Mouse (Mus musculus) intestine, embryonic 14.5 days (tissue): ENCODE results near the gene Dlg4. TPM values are rescaled to one million over a fixed set of nuclear protein-coding genes. Genes with fewer than 3 reads are reported as not detected.

Experiments used
- ATAC-seq: fragments of 200-750 bp; cut with Nextera tagmentation; replicated peaks from 2 replicates; pipeline ENCODE4 v1.8.0; 2017; ENCODE audit warnings: low read depth, moderate number of reproducible peaks, moderate TSS enrichment, moderate library complexity; ENCODE audit not compliant: low FRiP score, low TSS enrichment
- DNase-seq: peaks from one replicate; pipeline ENCODE4 v3.0.0-alpha.2; 2018; ENCODE audit warnings: low spot score
- H3K27ac ChIP-seq: fragments of 300-500 bp; sonication (generic); 2 replicates; pipeline ENCODE4 v1.5.1; 2014; ENCODE audit warnings: low read depth, mild to moderate bottlenecking, control low read depth
- H3K27me3 ChIP-seq: fragments of 300-500 bp; sonication (generic); replicated peaks from 2 replicates; pipeline ENCODE4 v1.6.1; 2014; ENCODE audit warnings: low read length, control low read depth; ENCODE audit not compliant: control insufficient read depth, insufficient read depth
- H3K36me3 ChIP-seq: fragments of 300-500 bp; sonication (generic); 2 replicates; pipeline ENCODE4 v1.6.1; 2014; ENCODE audit warnings: low read length, control low read depth; ENCODE audit not compliant: control insufficient read depth, insufficient read depth
- H3K4me1 ChIP-seq: fragments of 300-500 bp; sonication (generic); replicated peaks from 2 replicates; pipeline ENCODE4 v1.6.1; 2014; ENCODE audit warnings: low read length, control low read depth, mixed read lengths; ENCODE audit not compliant: control insufficient read depth, insufficient read depth
- H3K4me2 ChIP-seq: fragments of 300-500 bp; sonication (generic); 2 replicates; pipeline ENCODE4 v1.6.1; 2014; ENCODE audit warnings: low read length
- H3K4me3 ChIP-seq: fragments of 300-500 bp; sonication (generic); 2 replicates; pipeline ENCODE4 v1.5.1; 2014; ENCODE audit warnings: low read depth, low read length, control low read depth, mixed read lengths
- H3K9ac ChIP-seq: fragments of 300-500 bp; sonication (generic); 2 replicates; pipeline ENCODE4 v1.6.1; 2014; ENCODE audit warnings: mild to moderate bottlenecking, low read length
- H3K9me3 ChIP-seq: fragments of 300-500 bp; sonication (generic); 2 replicates; pipeline ENCODE4 v1.6.1; 2016; ENCODE audit warnings: low read length, control low read depth; ENCODE audit not compliant: control insufficient read depth
- WGBS: fragments of 180-500 bp; shearing (Covaris S2); extraction: QIAGEN DNeasy Blood & Tissue Kit; methylation state at CpG from one replicate; pipeline ENCODE4 v1.1.7; 2014; 5-methylcytosine and 5-hydroxymethylcytosine counted together
- polyA plus RNA-seq: library from polyadenylated mRNA; unstranded; fragments of >200 nt; fragmentation: Nextera tagmentation; extraction: Ambion mirVana; gene quantifications from 2 replicates; pipeline ENCODE4 v1.2.1, GENCODE M21; 2014

The Dlg4 gene
- polyA plus RNA-seq, 1 experiment from 2014 or later, result 7.7 TPM

- Histone ChIP-seq H3K4me3 (peak overlapping the region; percentile 61), H3K36me3 (no peaks in the 10 kb centered on the region), H3K4me2 (peak overlapping the region; percentile 56), H3K4me1 (peaks cover 57% of the 10 kb centered on the region), H3K27me3 (no peaks in the 10 kb centered on the region), H3K27ac (peak overlapping the region; percentile 71; the same call in 1 of the 2 replicates), H3K9ac (peak overlapping the region; percentile 69; the same call in 1 of the 2 replicates), H3K9me3 (no peaks in the 10 kb centered on the region)
- DNase-seq (no peak), ATAC-seq (no peak)
- WGBS, result 22% methylated on average over 2 of the region's 2 CpGs
Measured at GRCm38 (mm10) chr11:70019495-70020021, 2.8 kb downstream of the Dlg4 start.

DNA sequence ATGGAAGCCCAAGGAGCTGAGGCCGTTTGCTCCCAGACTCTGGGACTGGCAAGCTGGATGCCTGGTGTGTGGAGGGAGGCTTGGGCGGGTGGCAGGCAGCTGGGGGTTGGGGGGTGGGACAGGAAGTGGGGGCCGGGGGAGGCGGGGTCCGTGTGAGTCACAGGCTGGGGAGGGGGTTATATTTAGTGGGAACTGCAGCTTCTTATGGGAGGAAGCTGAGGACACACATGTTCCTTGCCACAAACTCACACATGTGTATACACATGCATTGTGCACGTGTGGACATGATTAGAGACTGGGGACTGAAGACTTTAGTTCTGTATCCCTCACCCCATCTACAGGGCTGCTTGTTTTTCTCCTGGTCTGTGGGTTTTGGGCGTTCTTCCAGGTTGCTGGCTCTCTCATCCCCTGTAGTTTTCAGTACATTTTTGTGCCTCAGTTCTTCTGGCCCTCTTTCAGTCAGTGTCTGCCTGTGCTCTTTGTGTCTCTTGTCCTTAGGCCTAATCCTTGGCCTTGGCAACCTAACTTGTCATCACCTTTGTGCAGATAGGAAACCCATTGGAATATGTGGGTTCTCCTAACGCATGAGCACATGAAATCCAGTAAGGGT, 3.4 kb downstream of the Dlg4 start:
- WGBS, result 9% methylated on average over 8 of the region's 8 CpGs
- DNase-seq (no peak), ATAC-seq (no peak)
- Histone ChIP-seq H3K4me2 (peak overlapping the region; percentile 56), H3K9ac (no peak overlapping the region), H3K4me3 (peak overlapping the region; percentile 61), H3K4me1 (peaks cover 58% of the 10 kb centered on the region), H3K27me3 (no peaks in the 10 kb centered on the region), H3K36me3 (no peaks in the 10 kb centered on the region), H3K27ac (peak overlapping the region; percentile 71), H3K9me3 (no peaks in the 10 kb centered on the region)

DNA sequence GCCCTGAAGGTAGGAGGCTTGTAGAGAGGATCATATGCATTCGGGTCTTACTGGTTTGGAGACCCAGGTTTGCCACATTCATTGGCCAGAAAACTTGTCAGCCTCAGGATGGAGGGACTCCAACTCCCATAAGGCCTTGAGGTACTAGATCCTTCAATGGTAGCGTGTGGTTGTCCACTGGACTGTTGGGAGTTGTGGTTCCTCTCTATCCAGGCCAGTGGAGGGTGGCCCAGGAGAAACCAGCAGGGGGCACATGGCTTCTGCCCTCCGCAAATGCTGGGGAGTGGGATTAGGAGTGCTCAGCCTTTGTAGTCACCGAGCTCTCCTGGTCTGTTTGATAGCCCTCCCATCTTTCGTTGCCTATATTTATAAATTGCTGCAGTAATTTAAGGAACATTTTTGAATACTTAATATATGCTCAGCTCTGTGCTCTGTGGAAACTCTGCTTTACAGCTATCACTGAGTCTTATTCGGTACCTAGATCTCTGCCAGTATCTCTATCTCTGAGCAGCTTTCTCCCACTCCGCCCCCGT, 4.1 kb downstream of the Dlg4 start:
- ATAC-seq, result peak; percentile 75
- no peaks in the 10 kb centered on the region for H3K36me3 ChIP-seq
- peak; percentile 74 for DNase-seq
- peak overlapping the region; percentile 71 for H3K27ac ChIP-seq
- H3K9me3 ChIP-seq, result no peaks in the 10 kb centered on the region
- H3K4me1 ChIP-seq, result peaks cover 63% of the 10 kb centered on the region
- peak overlapping the region; percentile 56 for H3K4me2 ChIP-seq
- 0% methylated on average over 8 of the region's 8 CpGs for WGBS
- peak overlapping the region; percentile 61 for H3K4me3 ChIP-seq
- no peaks in the 10 kb centered on the region for H3K27me3 ChIP-seq
- 0 out of 2 replicates have a peak overlapping the region, but pooled peaks have one; percentile 27 for H3K9ac ChIP-seq

- Histone ChIP-seq H3K27ac (peak overlapping the region; percentile 71), H3K4me2 (peak overlapping the region; percentile 56), H3K36me3 (no peaks in the 10 kb centered on the region), H3K4me1 (peaks cover 70% of the 10 kb centered on the region), H3K9ac (no peak overlapping the region), H3K27me3 (no peaks in the 10 kb centered on the region), H3K9me3 (no peaks in the 10 kb centered on the region), H3K4me3 (peak overlapping the region; percentile 61)
- 2% methylated on average over 40 of the region's 40 CpGs for WGBS
- peak; percentile 99 for DNase-seq
- ATAC-seq, result peak; percentile 68
Measured at GRCm38 (mm10) chr11:70021264-70022132, 4.8 kb downstream of the Dlg4 start.

DNA sequence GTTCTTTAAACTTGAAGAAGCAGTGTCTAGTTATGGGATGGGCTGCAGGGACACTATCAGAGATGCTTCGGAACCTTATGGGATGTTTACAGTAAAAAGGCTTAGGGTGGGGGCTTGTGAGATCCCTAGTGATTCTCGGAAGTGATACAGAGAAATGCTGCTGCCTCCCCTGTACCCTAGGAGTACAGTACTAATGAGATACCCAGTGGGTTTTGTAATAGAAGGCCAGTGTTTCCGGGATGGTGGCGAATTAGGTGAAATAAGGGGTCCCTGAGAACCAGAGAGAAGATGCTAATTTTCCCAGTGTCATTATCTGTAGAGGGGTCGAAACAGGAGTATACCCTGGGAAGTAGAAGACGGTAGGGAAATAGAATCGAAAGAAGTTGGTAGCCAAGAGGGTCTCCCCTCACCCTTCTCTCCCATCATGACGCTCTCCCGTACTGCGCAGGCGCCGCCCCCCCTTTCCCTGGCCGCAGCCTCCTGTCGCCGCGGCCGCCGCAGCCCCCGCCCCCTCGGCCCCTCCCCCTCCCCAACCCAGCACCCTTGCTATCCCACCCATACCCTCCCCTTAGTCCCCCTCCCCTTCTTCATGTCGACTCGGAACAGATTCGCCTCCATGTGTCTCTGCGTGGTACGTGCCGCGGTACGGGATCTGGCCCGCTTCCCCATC, 6.9 kb downstream of the Dlg4 start:
- peak overlapping the region; percentile 30 for H3K9ac ChIP-seq
- H3K4me2 ChIP-seq, result peak overlapping the region; percentile 59
- H3K27me3 ChIP-seq, result no peaks in the 10 kb centered on the region
- no peak for ATAC-seq
- no peaks in the 10 kb centered on the region for H3K36me3 ChIP-seq
- DNase-seq, result no peak
- 4% methylated on average over 25 of the region's 29 CpGs for WGBS
- no peak overlapping the region for H3K27ac ChIP-seq
- H3K4me1 ChIP-seq, result peaks cover 81% of the 10 kb centered on the region
- peak overlapping the region; percentile 34 for H3K4me3 ChIP-seq
- H3K9me3 ChIP-seq, result no peaks in the 10 kb centered on the region

- Histone ChIP-seq H3K4me3 (peak overlapping the region; percentile 34), H3K27me3 (no peaks in the 10 kb centered on the region), H3K9me3 (no peaks in the 10 kb centered on the region), H3K36me3 (no peaks in the 10 kb centered on the region), H3K4me1 (peaks cover 79% of the 10 kb centered on the region), H3K4me2 (peak overlapping the region; percentile 59), H3K27ac (no peak overlapping the region), H3K9ac (peak overlapping the region; percentile 30)
- DNase-seq (no peak), ATAC-seq (no peak)
- WGBS, result 19% methylated on average over 6 of the region's 6 CpGs
Measured at GRCm38 (mm10) chr11:70024151-70024514, 7.4 kb downstream of the Dlg4 start.

DNA sequence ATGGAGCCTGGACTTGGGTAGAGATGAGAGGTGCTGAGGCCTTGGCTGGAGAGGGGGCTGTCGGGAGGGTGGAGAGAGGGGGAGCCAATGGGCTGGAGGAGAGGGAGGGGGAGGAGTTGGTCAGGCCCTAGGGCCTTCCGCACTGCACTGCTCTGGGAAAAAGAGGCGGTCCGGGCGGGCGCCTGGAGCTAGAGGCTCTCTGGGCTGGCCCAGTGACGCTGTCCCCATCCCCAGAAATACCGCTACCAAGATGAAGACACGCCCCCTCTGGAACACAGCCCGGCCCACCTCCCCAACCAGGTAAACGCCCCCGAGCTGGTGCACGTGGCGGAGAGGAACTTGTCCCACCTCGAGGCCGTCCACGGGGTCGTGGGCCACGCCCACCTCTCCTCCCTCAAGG, 9.9 kb downstream of the Dlg4 start:
- Histone ChIP-seq H3K4me2 (peak overlapping the region; percentile 59), H3K27me3 (no peaks in the 10 kb centered on the region), H3K27ac (peak overlapping the region; percentile 68), H3K4me1 (peaks cover 72% of the 10 kb centered on the region), H3K9ac (no peak overlapping the region), H3K9me3 (no peaks in the 10 kb centered on the region), H3K4me3 (peak overlapping the region; percentile 22), H3K36me3 (peaks cover 11% of the 10 kb centered on the region)
- DNase-seq (peak; percentile 64), ATAC-seq (peak; percentile 50)
- 2% methylated on average over 19 of the region's 19 CpGs for WGBS

DNA sequence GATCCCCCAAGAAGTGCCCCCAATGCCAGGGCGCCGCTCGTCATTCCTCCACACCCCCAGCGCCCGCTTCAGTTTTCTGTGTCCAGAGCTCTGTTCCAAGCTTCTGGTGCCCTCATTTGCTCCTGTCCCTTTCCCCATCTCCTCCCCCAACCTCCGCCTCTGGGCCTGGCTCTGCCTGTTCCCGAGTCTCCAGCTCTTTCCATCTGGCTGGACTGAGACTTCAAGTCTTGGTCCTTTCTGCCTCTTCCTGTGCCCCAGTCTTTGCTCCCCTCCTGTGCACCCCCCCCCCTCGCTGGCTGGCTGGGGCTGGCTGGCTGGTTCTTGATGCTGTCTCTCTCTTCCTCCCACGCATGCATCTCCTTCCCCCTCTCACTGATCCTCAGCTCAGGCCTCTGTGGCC, 10.7 kb downstream of the Dlg4 start:
- DNase-seq, result no peak
- no peak for ATAC-seq
- Histone ChIP-seq H3K9ac (0 out of 2 replicates have a peak overlapping the region, but pooled peaks have one; percentile 13), H3K4me3 (peak overlapping the region; percentile 22; the same call in 1 of the 2 replicates), H3K36me3 (peaks cover 18% of the 10 kb centered on the region), H3K9me3 (no peaks in the 10 kb centered on the region), H3K4me1 (peaks cover 65% of the 10 kb centered on the region), H3K27ac (peak overlapping the region; percentile 68), H3K4me2 (peak overlapping the region; percentile 59), H3K27me3 (no peaks in the 10 kb centered on the region)
- 35% methylated on average over 9 of the region's 9 CpGs for WGBS
